Mouse (Mus musculus) bone marrow macrophage, adult 2 months (primary cell): ENCODE data around the gene Msgn1.

Experiments
- CTCF ChIP-seq: IDR thresholded peaks from 2 replicates; pipeline ENCODE4 v1.5.1; 2012; ENCODE audit warnings: low read depth, mild to moderate bottlenecking, low read length, moderate library complexity
- POLR2A ChIP-seq: IDR thresholded peaks from 2 replicates; pipeline ENCODE4 v1.6.1; 2012; ENCODE audit warnings: mild to moderate bottlenecking, low read depth, low read length, borderline replicate concordance

GRCm38 (mm10) chr12:11224722-11225121 is 15.9 kb upstream of the Msgn1 start:
- TF ChIP-seq CTCF, result no peak
- no peak for TF ChIP-seq POLR2A
